Mouse (Mus musculus): ENCODE measurements around the gene Zcchc18. TPM values are rescaled to one million over a fixed set of nuclear protein-coding genes. Genes with fewer than 3 reads are reported as not detected.
"Not testable (repeated sequence)": the region's sequence is repeated elsewhere in the genome, so short reads cannot be mapped to it uniquely, and the experiment has no call there.

Gene Zcchc18
- total RNA-seq (2021) = 100 to 1,000 TPM; 228 to 251 TPM

DNA sequence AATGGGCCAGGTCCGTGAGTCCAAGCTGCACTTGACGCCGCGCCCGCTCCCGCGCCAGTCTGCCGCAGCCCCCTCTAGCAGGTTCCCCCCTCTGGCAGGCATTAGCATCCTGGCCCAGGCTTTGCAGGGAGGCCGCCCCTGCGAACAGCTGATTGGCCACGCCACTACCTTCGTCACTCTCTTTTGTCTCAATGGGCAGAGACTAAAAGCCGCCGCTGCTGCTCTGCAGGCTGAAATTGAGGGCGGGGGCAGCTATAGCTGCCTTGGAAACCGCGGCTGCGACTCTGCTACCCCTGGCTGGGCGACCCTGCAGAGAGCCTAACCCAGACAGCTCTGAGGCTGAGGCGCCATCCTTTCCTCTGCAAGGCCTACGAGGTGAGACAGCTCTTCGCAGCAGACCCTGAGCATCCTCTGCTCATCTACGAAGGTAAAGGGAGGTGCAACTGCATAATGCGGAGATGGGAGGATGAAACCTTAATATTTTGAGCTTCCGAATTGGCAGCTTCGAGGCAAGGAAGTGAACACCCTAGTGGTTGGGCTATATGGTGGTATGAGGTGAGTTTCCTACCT lies at the start of gene Zcchc18:
Gene Zcchc18 (plus strand): TSS at position 178 of the 570 bp plus-strand sequence.
- intact Hi-C loops (cut with DNase I) = no loop called here
- peak; percentile 87 for DNase-seq

DNA sequence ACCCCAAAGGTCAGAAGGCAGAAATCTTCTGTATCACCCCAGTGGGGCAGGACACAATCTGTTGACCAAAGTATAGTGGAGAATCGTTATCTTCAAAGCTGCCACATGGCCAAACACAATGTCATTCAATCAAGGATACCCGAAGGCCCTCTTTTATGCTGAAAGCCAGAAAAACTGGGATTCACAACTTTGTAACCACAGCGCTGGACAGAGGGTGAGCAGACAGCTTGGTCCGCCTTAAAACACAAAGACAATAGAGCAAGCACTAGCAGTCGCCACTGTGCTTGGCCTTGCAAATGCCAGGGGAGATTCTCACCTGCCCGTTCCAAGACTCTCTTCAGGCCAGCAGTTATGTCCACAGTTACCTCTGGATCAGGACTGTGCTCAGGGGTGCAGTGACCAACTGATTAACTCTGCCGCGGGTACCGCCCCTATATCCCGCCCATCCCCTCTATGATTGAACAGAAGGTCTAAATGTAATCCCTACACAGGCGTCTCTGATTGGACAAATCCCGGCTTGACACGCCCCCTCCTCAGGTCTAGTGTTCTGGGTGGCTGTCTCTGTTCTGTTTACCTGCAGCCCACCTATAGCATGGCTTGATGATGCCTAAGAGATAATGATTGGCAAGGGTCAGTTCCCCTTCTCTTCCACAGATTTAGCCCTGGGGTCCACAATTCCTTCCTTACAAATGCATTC lies 35.2 kb upstream of the Zcchc18 start:
- peak; percentile 78 for DNase-seq
- intact Hi-C loops (cut with DNase I) = not testable (repeated sequence)

DNA sequence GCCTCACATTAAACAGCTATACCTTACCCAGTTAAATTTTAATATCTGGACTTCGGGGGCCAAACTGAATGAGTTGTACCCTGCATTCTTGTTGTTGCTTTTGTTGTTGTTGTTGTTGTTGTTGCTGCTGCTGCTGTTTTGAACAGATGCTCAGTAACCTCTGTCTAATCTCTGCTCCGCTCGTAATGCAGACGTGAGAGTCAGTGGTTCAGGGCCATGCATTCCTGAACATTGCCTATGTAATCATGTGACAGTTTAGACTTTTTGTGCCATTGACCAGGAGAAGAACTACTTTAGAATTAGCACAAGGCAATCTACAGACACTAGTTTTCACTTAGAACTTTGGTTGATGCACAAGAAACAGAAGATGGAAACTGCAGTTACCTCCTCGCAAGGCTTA lies 34.7 kb upstream of the Zcchc18 start:
- DNase-seq; intact Hi-C loops (cut with DNase I): not testable (repeated sequence)

DNA sequence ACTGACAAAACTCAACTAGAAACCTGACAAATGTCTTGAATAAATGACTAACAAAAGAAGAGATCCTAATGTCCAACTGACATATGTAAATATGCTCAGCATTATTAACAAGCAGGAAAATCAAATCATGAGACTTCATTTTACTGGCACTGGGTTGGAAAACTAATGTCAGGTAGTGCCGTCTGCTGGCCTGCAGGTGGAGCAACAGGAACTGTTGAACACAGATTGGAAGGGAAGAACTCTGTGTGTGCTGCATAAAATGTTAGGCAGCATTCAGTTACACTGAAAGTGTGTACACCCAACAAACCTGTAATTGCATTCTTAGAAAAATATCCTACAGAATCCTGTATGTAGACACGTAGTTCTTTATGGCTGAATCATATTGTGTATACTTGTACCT lies 33.3 kb upstream of the Zcchc18 start:
- peak; percentile 1 for DNase-seq
- intact Hi-C loops (cut with DNase I) = no loop called here

DNA sequence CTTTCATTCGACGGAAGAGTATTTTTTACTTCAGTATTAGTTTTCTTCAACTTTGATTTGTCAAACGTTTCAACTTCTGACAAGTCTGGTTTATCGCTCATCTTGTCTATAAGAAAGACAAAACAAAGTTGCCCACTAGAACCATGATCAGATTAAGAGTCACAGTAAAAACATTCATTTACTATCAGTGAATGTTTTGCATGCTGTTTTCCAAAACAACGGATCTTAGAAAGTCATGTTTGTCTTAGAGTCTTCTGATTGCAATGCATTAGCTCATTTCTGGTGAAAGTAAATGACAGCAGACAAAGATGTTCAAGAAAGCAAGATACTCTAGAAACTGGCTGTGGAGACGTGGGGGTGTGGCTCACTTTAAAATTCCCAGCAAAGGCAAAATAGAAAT lies 17.6 kb upstream of the Zcchc18 start, which contains the start of gene Tmsb15b2:
Gene Tmsb15b2 (minus strand): TSS at position 101 of the 400 bp plus-strand sequence.
- DNase-seq; intact Hi-C loops (cut with DNase I): not testable (repeated sequence)

DNA sequence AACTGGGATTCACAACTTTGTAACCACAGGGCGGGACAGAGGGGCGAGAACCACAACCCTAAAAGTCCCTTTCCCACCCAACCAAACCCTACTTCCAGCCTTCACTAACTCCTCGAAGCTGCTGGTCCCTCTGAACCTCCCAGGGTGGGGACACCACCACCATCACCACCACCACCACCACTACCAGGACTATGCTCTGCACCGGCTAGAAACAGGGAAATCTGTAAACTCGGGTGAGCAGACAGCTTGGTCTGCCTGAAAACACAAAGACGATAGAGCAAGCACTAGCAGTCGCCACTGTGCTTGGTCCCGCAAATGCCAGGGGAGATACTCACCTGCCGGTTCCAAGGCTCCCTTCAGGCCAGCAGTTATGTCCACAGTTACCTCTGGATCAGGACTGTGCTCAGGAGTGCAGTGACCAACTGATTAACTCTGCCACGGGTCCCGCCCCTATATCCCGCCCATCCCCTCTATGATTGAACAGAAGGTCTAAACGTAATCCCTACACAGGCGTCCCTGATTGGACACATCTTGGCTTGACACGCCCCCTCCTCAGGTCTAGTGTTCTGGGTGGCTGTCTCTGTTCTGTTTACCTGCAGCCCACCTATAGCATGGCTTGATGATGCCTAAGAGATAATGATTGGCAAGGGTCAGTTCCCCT lies 16.4 kb upstream of the Zcchc18 start, which contains the start of the genes Tmsb15l and Tmsb15b1:
Gene Tmsb15l (minus strand): TSS at position 446 of the 661 bp plus-strand sequence.
Gene Tmsb15b1 (minus strand): TSS at position 451 of the 661 bp plus-strand sequence.
- intact Hi-C loops (cut with DNase I) = no loop called here
- DNase-seq = peak; percentile 80

DNA sequence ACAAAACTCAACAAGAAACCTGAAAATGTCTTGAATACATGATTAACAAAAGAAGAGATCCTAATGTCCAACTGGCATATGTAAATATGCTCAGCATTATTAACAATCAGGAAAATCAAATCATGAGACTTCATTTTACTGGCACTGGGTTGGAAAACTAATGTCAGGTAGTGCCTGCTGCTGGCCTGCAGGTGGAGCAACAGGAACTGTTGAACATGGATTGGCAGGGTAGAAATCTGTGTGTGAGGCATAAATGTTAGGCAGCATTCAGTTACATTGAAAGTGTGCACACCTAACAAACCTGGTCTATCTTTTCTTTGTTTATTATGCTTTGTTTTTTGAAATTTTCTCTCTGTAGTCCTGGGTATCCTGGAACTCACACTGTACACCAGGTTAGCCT lies 14.3 kb upstream of the Zcchc18 start:
- DNase-seq = no peak
- intact Hi-C loops (cut with DNase I) = no loop called here

DNA sequence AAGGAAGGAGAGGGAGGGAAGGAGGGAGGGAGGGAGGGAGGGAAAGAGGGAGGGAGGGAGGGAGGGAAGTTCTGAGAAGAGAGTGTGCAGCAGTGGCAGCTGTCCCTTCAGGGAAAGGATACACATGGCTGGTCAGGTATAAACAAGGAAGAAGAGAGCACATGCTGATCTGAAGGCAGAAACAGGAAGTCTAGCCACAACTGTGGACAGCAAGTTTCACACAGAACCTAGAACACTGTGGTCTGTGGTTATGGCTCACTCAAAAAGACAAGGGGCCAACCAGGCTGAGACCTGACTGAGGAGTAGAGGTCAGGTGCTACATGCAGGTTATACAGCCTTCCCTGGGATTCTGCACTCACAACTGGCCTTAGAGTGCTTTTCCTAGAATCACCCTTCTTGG lies 6.9 kb upstream of the Zcchc18 start:
- no peak for DNase-seq
- intact Hi-C loops (cut with DNase I) = no loop called here

DNA sequence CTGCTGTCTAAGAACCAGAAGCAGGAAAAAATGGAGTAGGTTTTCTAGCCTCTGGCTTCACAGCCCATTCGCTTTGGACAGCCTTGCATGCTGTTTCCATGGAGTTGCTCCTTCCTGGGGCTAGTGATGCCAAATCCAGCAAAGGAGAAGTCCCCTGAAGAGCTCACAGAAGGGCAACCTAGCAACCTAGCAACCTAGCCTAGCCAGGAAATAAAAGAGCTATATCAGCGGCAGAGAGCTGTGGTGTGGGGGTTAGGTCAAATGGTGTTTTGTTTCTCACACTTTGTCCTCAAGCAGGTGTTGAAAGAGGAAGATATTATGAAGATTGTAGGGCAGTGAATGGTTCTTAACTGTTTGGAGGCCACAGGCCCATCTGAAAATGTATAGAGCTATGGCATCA lies 1.7 kb upstream of the Zcchc18 start:
- DNase-seq = no peak
- intact Hi-C loops (cut with DNase I) = no loop called here

DNA sequence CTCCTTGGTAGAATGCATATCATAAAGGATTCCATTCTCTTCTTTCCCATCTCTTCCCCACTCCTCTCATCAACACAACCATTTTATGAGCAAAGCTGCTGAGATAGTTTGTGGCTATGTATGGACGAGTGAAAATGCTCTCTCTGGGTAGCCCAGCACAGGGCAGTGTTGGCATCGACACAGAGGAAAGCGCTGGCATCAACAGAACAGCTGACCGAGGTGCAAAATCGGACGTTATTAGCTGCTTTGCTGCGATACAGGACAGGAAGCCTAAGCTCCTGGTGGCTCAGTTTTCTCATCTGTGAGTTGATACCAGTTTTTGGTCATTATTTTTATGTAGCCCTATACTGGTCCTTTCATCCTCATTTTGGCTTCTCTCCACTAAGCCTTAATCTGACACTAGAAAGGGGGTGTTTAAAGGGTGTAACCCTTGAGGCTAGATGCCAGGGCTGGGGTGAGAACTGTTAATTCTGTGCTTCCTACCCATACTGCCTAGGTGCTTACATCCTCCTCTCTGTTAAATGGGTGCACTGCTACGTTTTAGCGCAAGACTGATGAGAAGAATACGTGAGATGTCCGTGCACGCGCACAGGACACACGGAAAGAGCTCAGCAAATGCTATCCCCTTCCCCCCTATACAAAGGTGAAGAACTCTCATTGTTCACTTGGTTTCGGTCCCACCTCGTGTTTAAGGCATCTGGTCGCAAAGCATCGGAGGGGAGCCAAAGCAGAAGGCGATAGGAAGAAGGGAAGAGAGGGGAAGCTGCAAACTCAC lies 577 bp upstream of the Zcchc18 start:
- DNase-seq = peak; percentile 15
- intact Hi-C loops (cut with DNase I) = no loop called here

DNA sequence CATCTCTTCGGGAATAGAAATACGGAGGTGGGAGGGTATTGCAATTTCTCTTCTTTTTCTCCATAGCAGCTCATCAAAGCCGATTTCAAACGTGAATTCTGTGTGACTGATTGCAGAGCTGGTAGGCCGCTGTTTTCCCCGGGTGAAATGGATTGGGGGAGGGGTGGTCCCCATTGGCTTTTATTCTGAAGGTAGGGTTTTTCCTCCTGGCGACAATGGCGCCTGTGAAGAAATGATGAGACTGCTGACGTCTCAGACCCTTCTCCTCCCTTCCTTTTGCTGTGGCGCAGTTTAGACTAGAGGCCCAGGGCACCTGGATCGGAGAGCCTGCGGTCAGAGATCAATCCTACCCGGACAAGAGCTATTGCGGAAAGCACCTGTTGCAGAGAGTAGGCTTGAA lies 686 bp downstream of the Zcchc18 start:
- intact Hi-C loops (cut with DNase I) = no loop called here
- DNase-seq = peak; percentile 34

DNA sequence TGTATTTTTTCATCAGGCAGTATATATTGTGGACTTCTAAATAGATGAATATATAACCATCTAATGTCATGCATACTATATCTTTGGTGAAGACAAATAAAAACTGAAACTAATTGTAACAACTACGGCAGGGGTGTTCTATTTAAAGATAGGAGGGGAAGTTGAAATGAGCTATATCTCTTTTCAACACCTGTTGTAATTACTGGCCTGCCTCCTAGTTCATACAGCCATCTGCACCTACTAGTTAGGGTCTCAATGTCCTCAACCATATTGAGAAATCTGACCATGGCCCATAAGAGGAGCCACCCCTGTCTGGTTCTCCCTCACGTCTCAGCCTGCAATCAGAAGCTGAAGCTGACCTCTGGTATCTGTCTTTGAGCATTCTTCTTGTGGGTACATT lies 3.3 kb downstream of the Zcchc18 start:
- DNase-seq = no peak
- intact Hi-C loops (cut with DNase I) = no loop called here

DNA sequence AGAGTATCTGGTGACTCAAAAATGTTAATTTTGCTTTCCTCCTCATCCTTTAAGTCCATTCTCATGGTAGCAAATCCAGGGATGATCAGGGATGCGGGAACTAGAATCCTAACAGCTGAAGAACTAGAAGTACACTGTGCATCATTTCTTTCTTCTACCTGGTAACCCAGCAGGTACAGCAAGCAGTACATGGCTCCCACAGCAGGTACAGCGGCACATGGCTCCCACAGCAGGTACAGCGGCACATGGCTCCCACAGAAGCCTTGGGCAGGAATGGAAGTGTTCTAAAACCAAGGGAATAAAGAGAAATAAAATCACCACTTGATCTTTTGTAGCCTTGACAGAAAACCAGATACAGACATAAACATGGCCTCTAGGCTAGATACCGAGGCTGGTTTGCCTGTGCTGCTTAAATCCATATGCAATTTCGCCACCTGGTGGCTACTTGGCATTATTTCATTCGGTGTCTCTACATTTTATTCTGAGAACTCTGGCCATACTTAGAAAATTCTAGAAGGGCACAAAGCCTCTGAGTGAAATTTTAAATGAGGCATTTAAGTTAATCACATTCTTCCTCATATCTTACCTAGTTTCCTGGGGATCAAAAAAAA lies 22.2 kb downstream of the Zcchc18 start:
- peak; percentile 59 for DNase-seq
- intact Hi-C loops (cut with DNase I) = loop anchor here (5.0 kb wide), 1 partner anchor 273 kb away; the partner anchor contains the start of gene Morf4l2

DNA sequence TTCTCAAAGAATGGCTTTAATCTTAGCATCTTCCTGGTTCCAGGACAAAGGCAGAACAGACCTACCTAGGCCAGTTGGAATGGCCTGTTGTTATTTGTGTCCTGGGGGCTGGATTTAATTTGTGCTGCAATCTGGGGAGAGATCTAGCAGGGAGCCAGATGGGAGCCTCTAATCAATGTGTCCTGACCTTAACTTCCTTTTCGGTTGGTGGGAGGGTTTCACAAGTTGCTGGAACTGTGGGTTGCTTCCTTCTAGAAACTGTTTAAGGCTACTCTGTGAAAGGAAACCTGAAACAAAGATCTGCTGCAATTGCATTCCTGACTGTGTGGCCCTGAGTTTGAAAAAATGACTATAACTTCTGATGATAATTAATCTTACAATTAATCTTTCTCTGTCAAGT lies 24.7 kb downstream of the Zcchc18 start:
- intact Hi-C loops (cut with DNase I) = loop anchor here (5.0 kb wide), 1 partner anchor 275 kb away; the partner anchor contains the start of gene Morf4l2
- no peak for DNase-seq

DNA sequence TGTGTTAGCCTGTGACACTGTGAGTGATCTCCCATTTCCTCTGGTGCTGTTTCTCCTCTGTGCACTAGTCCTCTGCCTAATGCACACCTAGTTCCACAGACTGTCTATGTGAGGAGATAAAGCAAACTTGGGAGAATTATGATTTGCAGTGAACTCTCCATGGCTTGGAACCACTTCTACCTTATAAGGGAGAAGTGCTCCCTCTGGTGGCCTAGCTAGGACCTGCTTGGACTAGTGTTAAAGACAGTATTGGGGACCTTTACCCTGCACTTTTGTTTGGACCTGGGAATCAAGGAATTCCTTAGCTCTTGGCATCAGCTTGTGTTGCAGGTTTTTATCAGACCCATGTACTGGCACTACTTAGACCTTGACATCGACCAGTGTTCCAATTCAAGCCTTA lies 26.4 kb downstream of the Zcchc18 start:
- peak; percentile 62 for DNase-seq
- intact Hi-C loops (cut with DNase I) = loop anchor here (5.0 kb wide), 1 partner anchor 277 kb away; the partner anchor contains the start of gene Morf4l2

DNA sequence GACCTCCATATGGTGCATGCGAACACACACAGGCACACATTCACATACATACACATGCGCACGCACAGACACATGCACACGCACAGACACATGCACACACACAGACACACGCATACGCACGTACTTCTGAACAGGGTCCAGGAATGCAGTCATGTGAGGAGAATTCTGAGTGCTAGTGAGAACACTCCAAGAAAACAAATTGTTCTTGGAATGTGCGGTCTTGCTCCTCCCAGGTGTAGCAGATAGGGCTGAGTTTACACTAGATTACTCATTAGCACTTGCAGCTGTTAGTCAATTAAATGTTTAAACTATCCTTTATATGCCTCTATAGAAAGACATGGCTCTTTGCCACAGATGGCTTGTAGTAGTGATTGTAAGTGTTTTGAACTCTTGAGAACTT lies 38.0 kb downstream of the Zcchc18 start:
- DNase-seq = no peak
- intact Hi-C loops (cut with DNase I) = no loop called here

DNA sequence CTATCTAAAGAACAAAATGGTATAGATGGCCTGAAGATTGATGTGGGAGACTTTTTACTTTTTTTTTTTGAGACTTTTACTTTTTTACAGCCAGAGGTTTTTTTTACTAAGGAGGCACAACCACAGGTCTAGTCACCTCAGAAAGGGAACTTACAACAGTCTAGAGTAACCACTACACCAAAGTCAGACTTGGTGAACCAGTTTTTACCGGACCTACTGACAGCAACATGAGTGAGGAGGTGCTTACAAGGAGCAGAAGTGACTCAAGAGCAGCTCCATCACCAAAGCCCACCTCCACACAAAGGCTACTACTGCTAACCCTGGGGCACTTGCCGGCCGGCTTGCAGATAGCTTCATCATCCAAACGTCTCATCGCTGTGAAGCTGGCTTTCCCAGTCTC lies 38.8 kb downstream of the Zcchc18 start:
- no peak for DNase-seq
- intact Hi-C loops (cut with DNase I) = no loop called here

DNA sequence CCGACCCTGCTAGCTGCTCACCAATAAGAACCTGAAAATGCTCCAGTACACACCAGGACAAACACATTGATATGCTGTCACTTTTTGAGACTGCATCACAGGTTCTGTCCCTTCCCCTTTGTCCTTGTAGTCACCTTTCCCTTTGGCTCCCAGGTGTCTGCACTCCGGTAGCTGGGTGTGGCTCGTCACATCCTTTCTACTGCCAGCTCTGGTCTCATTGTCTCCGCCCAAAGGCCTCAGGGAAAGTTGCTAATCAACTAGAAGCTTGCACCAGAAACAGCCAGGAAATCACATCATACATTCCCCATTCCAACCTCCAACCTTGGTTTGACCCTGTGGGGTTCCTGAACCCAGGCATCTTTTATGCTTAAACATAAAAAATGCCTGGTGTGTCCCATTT lies 41.4 kb downstream of the Zcchc18 start:
- DNase-seq = no peak
- intact Hi-C loops (cut with DNase I) = no loop called here

DNA sequence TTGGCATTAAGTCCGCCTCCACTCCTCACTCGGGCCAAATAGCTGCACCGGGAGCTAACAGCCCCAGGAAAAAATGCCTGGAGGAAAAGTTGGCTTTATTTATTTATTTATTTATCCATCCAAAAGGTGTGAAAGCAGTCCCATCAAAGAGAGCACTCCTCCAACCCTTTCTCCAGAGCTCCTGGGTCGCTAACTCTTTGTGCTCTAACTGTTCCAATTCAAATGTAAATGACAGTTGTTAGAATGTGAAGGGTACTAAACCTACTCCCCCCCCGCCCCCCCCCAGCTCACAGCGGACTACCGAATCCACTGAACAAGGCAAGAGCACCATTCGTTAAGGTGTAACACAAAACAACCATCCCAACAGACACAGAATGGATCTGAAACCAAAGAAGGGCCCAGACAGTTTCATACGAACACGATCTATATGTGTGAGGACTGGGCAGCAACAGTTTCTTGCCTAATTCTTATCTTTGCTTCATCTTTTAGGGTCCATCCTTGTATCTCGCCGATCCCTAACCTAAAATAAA lies 44.6 kb downstream of the Zcchc18 start:
- intact Hi-C loops (cut with DNase I) = no loop called here
- DNase-seq = no peak

DNA sequence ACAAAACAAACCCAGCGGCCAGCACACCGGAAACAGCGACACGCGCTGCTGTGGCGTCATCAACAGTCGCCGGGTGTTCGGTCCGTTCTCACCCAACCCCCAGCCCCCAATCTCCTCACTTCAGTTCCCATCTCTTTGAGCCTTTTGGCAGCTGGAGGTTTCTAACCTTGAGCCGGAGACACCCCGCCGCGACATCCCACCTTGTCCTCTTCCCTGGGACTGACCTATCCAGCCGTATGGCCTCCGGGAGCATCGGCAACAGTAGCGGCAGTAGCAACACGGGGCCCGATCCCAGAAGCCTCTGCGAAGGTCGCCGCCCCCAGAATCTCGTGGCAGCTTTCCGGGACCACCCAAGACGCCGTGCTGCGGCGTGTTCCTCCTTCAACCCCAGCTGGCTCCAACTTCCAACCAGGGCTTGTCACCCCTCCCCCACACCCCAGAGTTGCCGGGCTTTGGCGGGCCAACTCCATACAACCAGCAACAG lies 45.1 kb downstream of the Zcchc18 start, which contains the start of gene Slc25a53:
Gene Slc25a53 (minus strand): TSS at position 303 of the 484 bp plus-strand sequence.
- peak; percentile 92 for DNase-seq
- intact Hi-C loops (cut with DNase I) = no loop called here
